Mouse (Mus musculus) neural tube, embryonic 11.5 days (tissue): ENCODE data around the gene Smpdl3b. TPM values are rescaled to one million over a fixed set of nuclear protein-coding genes. Genes with fewer than 3 reads are reported as not detected.
"Not testable (repeated sequence)": the region's sequence is repeated elsewhere in the genome, so short reads cannot be mapped to it uniquely, and the experiment has no call there.

ENCODE experiments used
- ATAC-seq: fragments of 200-750 bp; cut with Nextera tagmentation; 2 replicates; pipeline ENCODE4 v1.8.0; 2017; ENCODE audit warnings: moderate number of reproducible peaks, mild to moderate bottlenecking, moderate TSS enrichment, moderate library complexity; ENCODE audit not compliant: insufficient read depth, low FRiP score, low TSS enrichment
- DNase-seq: peaks from one replicate; pipeline ENCODE4 v3.0.0-alpha.2; 2015; ENCODE audit warnings: low spot score
- H3K27ac ChIP-seq: fragments of 300-500 bp; sonication (generic); 2 replicates; pipeline ENCODE4 v1.5.1; 2014; ENCODE audit warnings: low read depth, mild to moderate bottlenecking, low read length
- H3K27me3 ChIP-seq: fragments of 300-500 bp; sonication (generic); 2 replicates; pipeline ENCODE4 v1.6.1; 2014; ENCODE audit warnings: mild to moderate bottlenecking, low read length, mixed read lengths; ENCODE audit not compliant: control insufficient read depth, insufficient read depth
- H3K36me3 ChIP-seq: fragments of 300-500 bp; sonication (generic); 2 replicates; pipeline ENCODE4 v1.6.1; 2014; ENCODE audit warnings: mild to moderate bottlenecking, low read length, moderate library complexity, mixed read lengths; ENCODE audit not compliant: control insufficient read depth, insufficient read depth
- H3K4me1 ChIP-seq: fragments of 300-500 bp; sonication (generic); 2 replicates; pipeline ENCODE4 v1.6.1; 2014; ENCODE audit warnings: low read length, mixed read lengths; ENCODE audit not compliant: control insufficient read depth, insufficient read depth
- H3K4me2 ChIP-seq: fragments of 300-500 bp; sonication (generic); 2 replicates; pipeline ENCODE4 v1.6.1; 2014; ENCODE audit warnings: low read depth, mild to moderate bottlenecking, moderate library complexity
- H3K4me3 ChIP-seq: fragments of 300-500 bp; sonication (generic); 2 replicates; pipeline ENCODE4 v1.5.1; 2014; ENCODE audit warnings: low read depth, low read length
- H3K9ac ChIP-seq: fragments of 300-500 bp; sonication (generic); 2 replicates; pipeline ENCODE4 v1.6.1; 2014; ENCODE audit warnings: mild to moderate bottlenecking, low read length
- H3K9me3 ChIP-seq: fragments of 300-500 bp; sonication (generic); 2 replicates; pipeline ENCODE4 v1.6.1; 2016; ENCODE audit warnings: low read length; ENCODE audit not compliant: control insufficient read depth
- WGBS: fragments of 180-500 bp; shearing (Covaris S2); extraction: QIAGEN DNeasy Blood & Tissue Kit; methylation state at CpG from one replicate; pipeline ENCODE4 v1.1.7; 2014; 5-methylcytosine and 5-hydroxymethylcytosine counted together
- polyA plus RNA-seq: library from polyadenylated mRNA; unstranded; fragments of >200 nt; fragmentation: Nextera tagmentation; extraction: Ambion mirVana; gene quantifications from 2 replicates; pipeline ENCODE4 v1.2.1, GENCODE M21; 2014

The Smpdl3b gene
- polyA plus RNA-seq, 1 experiment from 2014 or later = 1.8 TPM

- H3K9ac ChIP-seq = no peak overlapping the region
- H3K27me3 ChIP-seq = no peaks in the 10 kb centered on the region; the same call in 1 of the 2 replicates
- WGBS = 71% methylated on average over 9 of the region's 9 CpGs
- H3K4me3 ChIP-seq = no peak overlapping the region
- ATAC-seq (no peak), DNase-seq (no peak)
- no peak overlapping the region for H3K27ac ChIP-seq
- no peaks in the 10 kb centered on the region for H3K9me3 ChIP-seq
- no peaks in the 10 kb centered on the region for H3K36me3 ChIP-seq
- no peaks in the 10 kb centered on the region for H3K4me1 ChIP-seq
- no peak overlapping the region for H3K4me2 ChIP-seq
Observed at GRCm38 (mm10) chr4:132794028-132794427, 37.0 kb upstream of the Smpdl3b start.

- H3K4me3 ChIP-seq, H3K27ac ChIP-seq, H3K9ac ChIP-seq, H3K4me2 ChIP-seq, H3K36me3 ChIP-seq, H3K9me3 ChIP-seq, H3K27me3 ChIP-seq, ATAC-seq, DNase-seq, H3K4me1 ChIP-seq: not testable (repeated sequence)
- WGBS = 89% methylated on average over 8 of the region's 9 CpGs
Observed at GRCm38 (mm10) chr4:132793322-132794004, 36.4 kb upstream of the Smpdl3b start.

- Histone ChIP-seq H3K4me2 (no peak overlapping the region), H3K9me3 (no peaks in the 10 kb centered on the region), H3K4me3 (no peak overlapping the region), H3K9ac (no peak overlapping the region), H3K27ac (no peak overlapping the region), H3K27me3 (no peaks in the 10 kb centered on the region; the same call in 1 of the 2 replicates), H3K36me3 (no peaks in the 10 kb centered on the region; the same call in 1 of the 2 replicates), H3K4me1 (no peaks in the 10 kb centered on the region)
- 82% methylated on average over 8 of the region's 8 CpGs for WGBS
- DNase-seq (no peak), ATAC-seq (no peak)
Observed at GRCm38 (mm10) chr4:132789731-132790130, 32.7 kb upstream of the Smpdl3b start.

- Histone ChIP-seq H3K9me3 (no peaks in the 10 kb centered on the region), H3K27ac (no peak overlapping the region), H3K4me3 (no peak overlapping the region), H3K27me3 (no peaks in the 10 kb centered on the region), H3K4me2 (no peak overlapping the region), H3K4me1 (no peaks in the 10 kb centered on the region), H3K9ac (no peak overlapping the region), H3K36me3 (no peaks in the 10 kb centered on the region; the same call in 1 of the 2 replicates)
- WGBS = 91% methylated on average over 13 of the region's 13 CpGs
- DNase-seq (no peak), ATAC-seq (no peak)
Observed at GRCm38 (mm10) chr4:132785228-132785627, 28.2 kb upstream of the Smpdl3b start.

- Histone ChIP-seq H3K9me3 (no peaks in the 10 kb centered on the region), H3K27ac (no peak overlapping the region), H3K4me2 (no peak overlapping the region), H3K9ac (no peak overlapping the region), H3K4me1 (no peaks in the 10 kb centered on the region), H3K36me3 (peaks cover 3% of the 10 kb centered on the region), H3K27me3 (no peaks in the 10 kb centered on the region), H3K4me3 (no peak overlapping the region)
- WGBS = 93% methylated on average over 2 of the region's 2 CpGs
- no peak for DNase-seq
- ATAC-seq = no peak
Observed at GRCm38 (mm10) chr4:132783732-132784131, 26.7 kb upstream of the Smpdl3b start.

- no peak overlapping the region for H3K4me3 ChIP-seq
- H3K36me3 ChIP-seq = peaks cover 20% of the 10 kb centered on the region
- 93% methylated on average over 4 of the region's 4 CpGs for WGBS
- ATAC-seq = no peak
- no peak for DNase-seq
- H3K9ac ChIP-seq = no peak overlapping the region
- no peaks in the 10 kb centered on the region for H3K27me3 ChIP-seq
- no peak overlapping the region for H3K4me2 ChIP-seq
- no peak overlapping the region for H3K27ac ChIP-seq
- H3K9me3 ChIP-seq = no peaks in the 10 kb centered on the region
- H3K4me1 ChIP-seq = no peaks in the 10 kb centered on the region
Observed at GRCm38 (mm10) chr4:132780288-132780687, 23.2 kb upstream of the Smpdl3b start.

GRCm38 (mm10) chr4:132778562-132779201, 21.6 kb upstream of the Smpdl3b start:
- H3K36me3 ChIP-seq = peaks cover 22% of the 10 kb centered on the region
- DNase-seq = no peak
- no peaks in the 10 kb centered on the region for H3K27me3 ChIP-seq
- H3K4me2 ChIP-seq = no peak overlapping the region
- no peak overlapping the region for H3K27ac ChIP-seq
- no peak overlapping the region for H3K4me3 ChIP-seq
- no peaks in the 10 kb centered on the region for H3K9me3 ChIP-seq
- no peaks in the 10 kb centered on the region for H3K4me1 ChIP-seq
- no peak overlapping the region for H3K9ac ChIP-seq
- WGBS = 95% methylated on average over 6 of the region's 6 CpGs
- ATAC-seq = no peak

GRCm38 (mm10) chr4:132776764-132777163, 19.7 kb upstream of the Smpdl3b start:
- no peak overlapping the region for H3K27ac ChIP-seq
- ATAC-seq (no peak), DNase-seq (peak; percentile 51)
- no peak overlapping the region for H3K9ac ChIP-seq
- H3K4me1 ChIP-seq = no peaks in the 10 kb centered on the region
- H3K27me3 ChIP-seq = no peaks in the 10 kb centered on the region
- WGBS = 91% methylated on average over 5 of the region's 5 CpGs
- peaks cover 28% of the 10 kb centered on the region for H3K36me3 ChIP-seq
- H3K4me3 ChIP-seq = no peak overlapping the region
- H3K9me3 ChIP-seq = no peaks in the 10 kb centered on the region
- no peak overlapping the region for H3K4me2 ChIP-seq

GRCm38 (mm10) chr4:132774905-132775304, 17.9 kb upstream of the Smpdl3b start:
- H3K4me3 ChIP-seq = no peak overlapping the region
- H3K36me3 ChIP-seq = peaks cover 28% of the 10 kb centered on the region
- DNase-seq = no peak
- H3K9me3 ChIP-seq = no peaks in the 10 kb centered on the region
- no peaks in the 10 kb centered on the region for H3K27me3 ChIP-seq
- no peak for ATAC-seq
- no peak overlapping the region for H3K9ac ChIP-seq
- no peak overlapping the region for H3K27ac ChIP-seq
- no peak overlapping the region for H3K4me2 ChIP-seq
- H3K4me1 ChIP-seq = no peaks in the 10 kb centered on the region
- 88% methylated on average over 3 of the region's 3 CpGs for WGBS
